Mouse (Mus musculus): Measurements from ENCODE around the gene Wdfy3. TPM values are rescaled to one million over a fixed set of nuclear protein-coding genes. Genes with fewer than 3 reads are reported as not detected.
"Not testable (repeated sequence)": the region's sequence is repeated elsewhere in the genome, so short reads cannot be mapped to it uniquely, and the experiment has no call there.

Wdfy3 gene
- polyA plus RNA-seq, 1 experiment from 2014 or later = 17.2 TPM

DNA sequence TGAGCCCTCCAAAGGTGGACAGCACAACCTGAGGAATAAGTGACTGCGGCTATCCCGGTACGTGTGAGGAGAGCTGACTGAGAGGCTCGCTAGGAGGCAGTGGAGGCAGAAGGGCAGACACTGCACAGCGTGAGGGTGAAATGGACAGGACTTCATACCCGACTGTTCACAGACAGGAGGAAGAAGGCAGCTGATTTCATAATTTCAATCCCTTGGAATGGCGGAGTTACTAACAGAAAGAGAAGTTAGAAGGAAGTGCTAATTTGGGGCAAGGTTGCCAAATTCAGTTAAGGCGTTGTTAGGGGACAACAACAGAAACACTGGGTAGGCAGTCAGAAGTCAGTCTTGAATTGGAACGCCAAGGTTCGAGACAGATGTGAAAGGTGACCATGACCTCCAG is 160.3 kb downstream of the Wdfy3 start:
- H3K4me3 ChIP-seq = no peak overlapping the region
- peaks cover 96% of the 10 kb centered on the region for H3K36me3 ChIP-seq (replicated peaks)
- no peak overlapping the region for H3K27ac ChIP-seq (replicated peaks)
- no peaks in the 10 kb centered on the region for H3K27me3 ChIP-seq (replicated peaks; ENCODE audit: low read depth, poor library complexity, severe bottlenecking)
- no peaks in the 10 kb centered on the region for H3K9me3 ChIP-seq
- no peak for DNase-seq (ENCODE audit: low spot score)
- no peaks in the 10 kb centered on the region for H3K4me1 ChIP-seq
- WGBS = 94% methylated on average over 10 of the region's 10 CpGs

DNA sequence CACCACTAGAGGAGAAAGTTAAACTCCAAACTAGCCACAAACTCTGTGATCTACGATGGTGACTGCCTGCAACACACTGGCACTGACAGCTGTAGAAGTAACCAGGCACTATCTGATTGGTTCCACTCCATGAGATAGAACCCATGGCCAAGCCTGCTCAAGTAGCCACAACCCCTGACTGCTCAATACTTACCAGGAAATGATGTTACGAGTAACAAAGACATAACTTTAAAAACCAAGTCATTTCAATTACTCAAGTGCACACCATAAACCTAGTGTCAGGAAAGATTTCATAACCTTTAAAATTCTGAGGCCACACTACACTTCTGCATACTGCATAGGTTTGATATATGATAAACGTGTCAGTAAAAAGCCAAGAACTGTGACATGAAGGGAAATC is 164.1 kb downstream of the Wdfy3 start:
- DNase-seq (ENCODE audit: low spot score) = no peak
- no peaks in the 10 kb centered on the region for H3K27me3 ChIP-seq (replicated peaks; ENCODE audit: low read depth, poor library complexity, severe bottlenecking)
- H3K36me3 ChIP-seq (replicated peaks) = peaks cover 96% of the 10 kb centered on the region
- no peak overlapping the region for H3K27ac ChIP-seq (replicated peaks)
- H3K4me3 ChIP-seq = no peak overlapping the region
- H3K4me1 ChIP-seq = no peaks in the 10 kb centered on the region
- no peaks in the 10 kb centered on the region for H3K9me3 ChIP-seq
- WGBS = 93% methylated on average over 3 of the region's 3 CpGs

DNA sequence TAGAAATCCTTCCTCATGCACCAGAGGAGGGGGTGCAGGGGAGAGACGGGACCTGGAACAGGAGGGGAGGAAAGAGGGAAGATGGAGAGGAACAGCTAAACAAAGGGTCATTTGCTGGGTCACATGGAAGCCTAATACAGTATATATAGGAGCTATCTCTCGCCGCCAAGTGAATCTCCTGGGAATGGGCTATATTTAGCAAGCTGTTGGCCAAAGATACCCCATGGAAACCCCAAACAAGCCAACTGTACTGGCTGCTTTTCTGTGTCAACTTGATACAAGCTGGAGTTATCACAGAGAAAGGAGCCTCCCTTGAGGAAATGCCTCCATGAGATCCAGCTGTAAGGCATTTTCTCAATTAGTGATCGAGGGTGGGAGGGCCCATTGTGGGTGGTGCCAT is 164.9 kb downstream of the Wdfy3 start:
- not testable (repeated sequence) for DNase-seq (ENCODE audit: low spot score); H3K27me3 ChIP-seq (replicated peaks; ENCODE audit: low read depth, poor library complexity, severe bottlenecking); H3K4me1 ChIP-seq; H3K4me3 ChIP-seq; H3K27ac ChIP-seq (replicated peaks); H3K9me3 ChIP-seq
- H3K36me3 ChIP-seq (replicated peaks) = peaks cover 96% of the 10 kb centered on the region
- WGBS = 84% methylated on average over 4 of the region's 4 CpGs

DNA sequence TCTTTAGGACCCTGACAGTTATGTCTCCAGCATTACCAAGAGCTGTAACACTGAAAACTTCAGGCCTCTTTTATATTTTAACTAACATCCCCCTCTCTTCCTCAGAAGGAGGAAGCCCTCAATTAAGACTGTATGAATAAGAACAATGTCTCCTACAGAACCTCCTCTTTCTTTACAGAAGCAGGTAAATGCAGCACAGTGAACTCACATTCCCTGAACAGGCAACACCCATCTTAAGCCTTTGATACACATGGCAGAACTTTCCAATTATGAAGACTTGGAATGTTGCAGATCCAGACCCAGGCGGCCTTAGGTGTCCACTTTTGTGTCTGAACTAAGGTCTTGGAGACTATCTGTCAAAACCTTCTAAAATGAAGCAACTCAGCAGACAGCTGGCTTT is 167.0 kb downstream of the Wdfy3 start:
- Histone ChIP-seq H3K27ac (replicated peaks) (no peak overlapping the region), H3K27me3 (replicated peaks; ENCODE audit: low read depth, poor library complexity, severe bottlenecking) (no peaks in the 10 kb centered on the region), H3K36me3 (replicated peaks) (peaks cover 98% of the 10 kb centered on the region), H3K4me3 (no peak overlapping the region), H3K4me1 (no peaks in the 10 kb centered on the region), H3K9me3 (no peaks in the 10 kb centered on the region)
- 90% methylated on average over 1 of the region's 1 CpGs for WGBS
- no peak for DNase-seq (ENCODE audit: low spot score)

DNA sequence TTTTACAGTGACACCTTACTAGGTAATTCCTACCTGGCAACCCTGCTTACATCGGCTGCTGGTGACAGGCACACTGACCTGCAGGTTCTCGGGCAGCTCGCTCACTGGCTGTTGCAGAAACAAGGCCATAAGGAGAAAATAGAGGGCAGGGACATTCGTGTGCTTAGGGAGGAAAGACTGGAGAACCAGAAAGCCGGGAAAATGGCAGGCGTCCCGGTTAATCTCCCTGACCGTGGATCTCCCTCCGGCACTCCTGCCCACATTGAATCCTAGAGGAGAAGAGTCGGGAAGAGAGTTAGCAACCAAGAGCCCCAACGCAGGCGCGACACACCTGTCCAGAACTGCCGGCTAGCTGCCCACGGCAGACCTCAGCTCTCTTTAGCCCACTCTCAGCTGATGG is 169.7 kb downstream of the Wdfy3 start:
- Histone ChIP-seq H3K4me1 (no peaks in the 10 kb centered on the region), H3K9me3 (no peaks in the 10 kb centered on the region), H3K36me3 (replicated peaks) (peaks cover 99% of the 10 kb centered on the region), H3K4me3 (no peak overlapping the region), H3K27ac (replicated peaks) (no peak overlapping the region), H3K27me3 (replicated peaks; ENCODE audit: low read depth, poor library complexity, severe bottlenecking) (no peaks in the 10 kb centered on the region)
- no peak for DNase-seq (ENCODE audit: low spot score)
- whole genome bisulfite sequencing = 96% methylated on average over 15 of the region's 15 CpGs

DNA sequence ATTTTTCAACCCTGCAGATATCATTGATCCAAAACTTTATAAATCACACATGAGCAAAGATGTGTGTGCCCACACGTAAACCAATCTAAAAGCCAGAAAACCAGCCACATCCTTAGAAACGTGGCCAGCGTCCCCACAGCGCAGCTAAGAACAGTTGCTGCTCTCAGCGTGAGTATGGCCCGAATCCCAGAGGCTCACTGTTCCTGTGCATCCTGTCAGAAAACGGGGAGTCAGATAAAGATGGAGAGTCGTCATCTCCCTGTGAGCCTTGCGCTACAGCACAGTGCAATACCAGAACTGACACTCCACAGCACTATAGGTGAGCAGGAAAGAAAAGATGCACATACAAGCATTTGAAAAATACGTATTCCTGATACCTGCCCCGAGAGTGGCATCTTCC is 172.9 kb downstream of the Wdfy3 start:
- no peaks in the 10 kb centered on the region for H3K9me3 ChIP-seq
- no peak overlapping the region for H3K4me3 ChIP-seq
- H3K4me1 ChIP-seq = no peaks in the 10 kb centered on the region
- peaks cover 99% of the 10 kb centered on the region for H3K36me3 ChIP-seq (replicated peaks)
- no peak overlapping the region for H3K27ac ChIP-seq (replicated peaks)
- no peaks in the 10 kb centered on the region for H3K27me3 ChIP-seq (replicated peaks; ENCODE audit: low read depth, poor library complexity, severe bottlenecking)
- 94% methylated on average over 11 of the region's 11 CpGs for WGBS
- DNase-seq (ENCODE audit: low spot score) = no peak

DNA sequence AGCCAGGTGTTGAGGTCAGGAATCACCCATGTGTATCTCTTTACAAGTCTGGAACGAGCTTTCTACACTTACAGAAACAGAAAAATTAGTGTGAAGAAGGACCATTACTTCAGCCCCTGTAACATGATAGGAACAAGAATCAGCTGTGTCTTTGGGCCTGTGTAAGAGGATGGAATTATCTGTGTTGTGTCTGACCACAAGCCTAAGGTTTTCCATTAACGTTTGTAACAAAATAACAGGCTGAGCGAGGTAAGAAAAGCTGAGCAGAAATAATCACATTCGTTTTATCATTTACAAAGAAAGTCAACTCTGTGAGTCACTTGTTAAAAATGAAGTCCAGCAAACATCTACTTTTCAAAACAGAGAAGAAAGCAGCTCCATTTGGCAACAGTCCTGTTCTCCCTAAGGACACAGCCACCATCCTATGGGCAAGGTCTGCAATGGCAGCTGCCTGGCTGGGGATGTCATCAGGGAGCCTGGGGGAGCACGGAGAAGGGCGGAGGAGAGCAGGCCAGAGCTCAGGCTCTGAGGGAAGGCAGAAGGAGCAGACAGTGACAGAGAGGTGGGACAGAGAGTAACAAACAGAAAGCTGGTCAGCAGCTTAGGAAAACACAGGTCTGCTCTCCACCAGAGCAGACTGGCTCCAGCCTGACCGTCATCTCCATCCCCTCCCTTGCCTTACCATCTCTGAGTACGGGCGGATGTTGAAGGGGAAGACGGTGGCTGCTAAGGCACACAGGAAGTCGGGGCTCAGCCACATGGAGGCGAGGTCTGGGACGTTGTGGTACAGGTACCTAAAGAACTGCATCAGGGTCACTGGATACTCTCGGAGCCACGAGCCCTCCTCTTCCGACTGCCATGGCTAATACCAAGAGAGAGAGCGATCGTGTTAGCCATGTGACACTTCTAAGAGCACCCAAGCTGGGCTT is 173.7 kb downstream of the Wdfy3 start:
- peaks cover 99% of the 10 kb centered on the region for H3K36me3 ChIP-seq (replicated peaks)
- H3K4me3 ChIP-seq = no peak overlapping the region
- 91% methylated on average over 18 of the region's 18 CpGs for WGBS
- H3K27ac ChIP-seq (replicated peaks) = no peak overlapping the region
- DNase-seq (ENCODE audit: low spot score) = no peak
- H3K9me3 ChIP-seq = no peaks in the 10 kb centered on the region
- H3K4me1 ChIP-seq = no peaks in the 10 kb centered on the region
- H3K27me3 ChIP-seq (replicated peaks; ENCODE audit: low read depth, poor library complexity, severe bottlenecking) = no peaks in the 10 kb centered on the region

DNA sequence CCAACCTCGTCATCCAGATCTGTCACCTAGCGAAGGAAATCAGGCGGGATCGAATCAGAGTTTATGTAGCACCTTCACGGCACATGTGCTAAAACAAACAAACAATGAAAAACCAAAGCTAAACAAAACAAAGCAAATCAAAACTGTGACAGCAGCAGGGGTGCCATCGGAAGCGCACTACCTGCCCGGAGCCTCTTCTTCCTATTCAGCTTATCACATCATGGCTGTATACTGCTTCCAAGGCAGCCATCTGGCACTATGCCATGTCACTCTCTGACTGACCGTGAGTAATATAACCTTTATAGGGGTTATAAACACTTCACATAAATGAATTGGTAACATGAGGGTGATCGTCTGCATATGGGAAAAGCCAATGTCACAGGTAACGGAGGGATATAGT is 174.6 kb downstream of the Wdfy3 start:
- H3K9me3 ChIP-seq = no peaks in the 10 kb centered on the region
- no peak for DNase-seq (ENCODE audit: low spot score)
- WGBS = 92% methylated on average over 11 of the region's 11 CpGs
- no peaks in the 10 kb centered on the region for H3K27me3 ChIP-seq (replicated peaks; ENCODE audit: low read depth, poor library complexity, severe bottlenecking)
- no peaks in the 10 kb centered on the region for H3K4me1 ChIP-seq
- H3K36me3 ChIP-seq (replicated peaks) = peaks cover 99% of the 10 kb centered on the region
- no peak overlapping the region for H3K27ac ChIP-seq (replicated peaks)
- H3K4me3 ChIP-seq = no peak overlapping the region

DNA sequence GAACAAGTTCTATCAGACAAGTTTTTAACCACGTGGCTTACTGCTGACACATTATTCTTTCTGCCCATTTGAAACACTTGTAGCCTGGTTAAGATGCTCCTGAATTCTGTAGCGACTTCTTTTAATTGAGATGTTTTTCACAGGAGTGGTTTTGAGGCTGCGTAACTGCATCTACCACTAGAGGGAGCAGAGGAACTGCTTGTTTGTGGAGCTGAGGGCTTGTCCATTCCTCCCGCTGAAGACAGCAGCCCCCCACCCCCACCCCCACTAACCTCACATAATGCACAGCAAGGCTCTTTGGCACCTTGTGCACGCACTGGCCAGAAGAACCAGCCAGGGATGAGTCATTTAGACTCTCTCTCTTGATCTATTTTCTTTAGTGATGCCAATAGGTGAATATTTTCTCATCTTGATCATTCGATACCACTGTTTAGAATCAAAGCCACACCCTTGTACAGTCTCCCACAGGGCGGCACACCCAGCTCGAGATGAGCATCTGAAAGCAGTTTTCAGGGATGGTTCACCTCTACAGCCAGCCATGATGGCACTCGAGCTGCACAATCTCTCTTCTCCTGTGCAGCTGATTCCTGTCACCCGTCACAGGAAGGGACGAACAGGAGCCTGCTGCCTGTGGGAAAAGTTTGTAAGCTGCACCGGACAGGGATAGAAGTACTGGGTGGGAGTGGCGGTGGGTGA is 175.8 kb downstream of the Wdfy3 start:
- peak; percentile 31 for DNase-seq (ENCODE audit: low spot score)
- WGBS = 78% methylated on average over 13 of the region's 13 CpGs
- H3K4me3 ChIP-seq = no peak overlapping the region
- no peaks in the 10 kb centered on the region for H3K9me3 ChIP-seq
- H3K36me3 ChIP-seq (replicated peaks) = peaks cover 99% of the 10 kb centered on the region
- no peaks in the 10 kb centered on the region for H3K4me1 ChIP-seq
- no peaks in the 10 kb centered on the region for H3K27me3 ChIP-seq (replicated peaks; ENCODE audit: low read depth, poor library complexity, severe bottlenecking)
- H3K27ac ChIP-seq (replicated peaks) = no peak overlapping the region

DNA sequence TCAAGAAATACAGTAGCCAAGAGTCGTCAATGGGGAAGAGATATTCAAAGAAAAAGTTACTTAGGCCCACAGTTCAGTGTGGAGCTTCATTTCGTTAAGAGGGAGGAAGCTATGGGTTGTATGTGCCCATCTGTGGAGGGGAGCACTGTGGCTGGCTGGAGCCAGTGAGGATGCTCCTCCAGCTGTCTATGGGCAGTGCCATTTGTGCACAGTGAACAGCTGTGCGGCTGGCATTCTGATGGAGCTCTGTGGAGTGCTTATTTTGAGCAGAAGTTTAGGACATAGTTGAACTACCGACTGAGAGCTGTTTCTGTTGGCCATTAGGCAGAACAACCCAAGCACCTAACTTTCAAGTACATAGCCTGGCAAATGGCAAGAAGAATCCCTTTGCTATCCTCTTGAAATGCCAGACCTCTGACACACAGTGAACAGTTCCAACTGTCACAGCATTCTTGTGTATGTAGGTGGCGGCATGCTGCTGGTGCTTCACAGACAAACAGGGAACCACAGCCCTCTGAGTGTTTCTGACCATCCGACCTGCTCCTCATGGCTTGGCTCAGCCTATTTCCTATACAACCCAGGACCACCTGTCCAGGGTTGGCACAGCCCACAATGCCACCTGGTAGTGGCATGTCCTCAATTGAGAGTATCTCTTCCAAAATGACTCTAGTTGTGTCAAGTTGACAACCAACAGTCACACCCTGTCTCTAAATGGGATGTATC is 177.9 kb downstream of the Wdfy3 start:
- WGBS = 92% methylated on average over 6 of the region's 6 CpGs
- peaks cover 99% of the 10 kb centered on the region for H3K36me3 ChIP-seq (replicated peaks)
- no peaks in the 10 kb centered on the region for H3K27me3 ChIP-seq (replicated peaks; ENCODE audit: low read depth, poor library complexity, severe bottlenecking)
- no peaks in the 10 kb centered on the region for H3K4me1 ChIP-seq
- no peak overlapping the region for H3K4me3 ChIP-seq
- no peak overlapping the region for H3K27ac ChIP-seq (replicated peaks)
- H3K9me3 ChIP-seq = no peaks in the 10 kb centered on the region
- DNase-seq (ENCODE audit: low spot score) = no peak

DNA sequence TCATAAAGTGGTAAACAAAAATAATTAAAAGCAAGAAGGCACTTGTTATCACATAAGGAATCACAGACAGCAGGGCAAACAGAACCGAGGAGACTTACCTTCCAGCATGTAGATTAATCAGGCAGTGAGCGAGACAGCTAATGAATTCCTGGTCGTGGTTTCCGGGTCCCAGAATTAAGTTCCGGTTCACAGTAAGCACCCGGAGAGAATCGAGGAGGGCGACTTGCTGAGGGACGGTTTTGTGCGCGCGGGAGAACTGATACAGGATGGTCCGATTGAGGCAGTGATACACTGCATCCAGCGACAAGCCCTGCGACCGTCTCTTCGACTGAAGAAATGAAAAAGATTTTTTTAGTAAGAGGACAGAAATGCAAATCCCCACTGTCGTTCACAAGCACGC is 181.7 kb downstream of the Wdfy3 start:
- WGBS = 95% methylated on average over 19 of the region's 19 CpGs
- no peaks in the 10 kb centered on the region for H3K9me3 ChIP-seq
- no peak overlapping the region for H3K27ac ChIP-seq (replicated peaks)
- H3K27me3 ChIP-seq (replicated peaks; ENCODE audit: low read depth, poor library complexity, severe bottlenecking) = no peaks in the 10 kb centered on the region
- peaks cover 99% of the 10 kb centered on the region for H3K36me3 ChIP-seq (replicated peaks)
- H3K4me1 ChIP-seq = no peaks in the 10 kb centered on the region
- no peak for DNase-seq (ENCODE audit: low spot score)
- no peak overlapping the region for H3K4me3 ChIP-seq

DNA sequence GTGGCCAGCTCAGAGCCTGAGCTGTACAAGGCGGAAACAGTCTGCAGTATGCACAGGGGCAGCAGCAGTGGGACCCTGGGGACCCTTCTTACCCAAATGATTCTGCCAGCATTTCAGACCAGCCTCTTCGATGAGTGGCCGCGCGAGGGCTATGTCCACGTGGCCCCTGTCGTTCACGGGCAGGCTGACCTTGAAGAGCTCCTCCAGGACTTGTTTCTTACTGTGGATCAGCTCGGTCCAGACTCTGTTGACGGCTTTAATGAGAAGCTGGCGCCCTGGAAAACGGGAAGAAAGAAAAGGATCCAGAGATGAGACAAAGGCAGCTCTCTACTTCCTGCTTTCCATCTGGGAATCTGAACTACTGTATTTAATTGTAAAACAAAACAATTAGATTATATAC is 184.7 kb downstream of the Wdfy3 start:
- H3K36me3 ChIP-seq (replicated peaks) = peaks cover 99% of the 10 kb centered on the region
- DNase-seq (ENCODE audit: low spot score) = no peak
- WGBS = 91% methylated on average over 12 of the region's 12 CpGs

More for the DNA sequence above, 184.7 kb downstream of the Wdfy3 start:
- H3K9me3 ChIP-seq = no peaks in the 10 kb centered on the region
- no peaks in the 10 kb centered on the region for H3K27me3 ChIP-seq (replicated peaks; ENCODE audit: low read depth, poor library complexity, severe bottlenecking)
- no peaks in the 10 kb centered on the region for H3K4me1 ChIP-seq
- no peak overlapping the region for H3K4me3 ChIP-seq
- H3K27ac ChIP-seq (replicated peaks) = no peak overlapping the region
